9 mouse cellular contexts compared by ENCODE assay signal in genomic region chr13:51603221-51603893, GRCm38 (mm10). TPM values are rescaled to one million over a fixed set of nuclear protein-coding genes. Genes with fewer than 3 reads are reported as not detected.
DNase-seq lines count a peak whose midpoint lies in the region; ATAC-seq lines count a peak whose summit lies in the region.
"Had no signal": no experiment of that assay in that cellular context is flagged by ENCODE, and none has a peak within 500 bp of the region (broad histone marks: within the 10 kb centered on the region; RNA-seq: fewer than 3 reads in every experiment).

No protein-coding gene starts in this region.

- H3K27me3 ChIP-seq in heart, embryonic 10.5 days (ENCODE audit: insufficient read depth, poor library complexity, severe bottlenecking): peaks cover 6% of the 10 kb centered on the region; the same call in 1 of the 2 replicates
- no peaks in the 10 kb centered on the region for H3K27me3 ChIP-seq in midbrain, embryonic 15.5 days (replicated peaks)

- DNase-seq in heart, embryonic 10.5 days (ENCODE audit: low spot score): peak; percentile 82
- DNase-seq in heart, postnatal 36 days: no peak
- DNase-seq in cerebellum, postnatal 25 days: peak; percentile 25 to 53
- DNase-seq in frontal cortex, postnatal 36 days (ENCODE audit: low spot score in 2 of 2): peak; percentile 44 to 70
- DNase-seq in layer of hippocampus, postnatal 36 days: peak; percentile 60
- no peak for DNase-seq in adipocyte (ENCODE audit: low spot score)

- H3K9ac ChIP-seq in midbrain, embryonic 15.5 days: peak overlapping the region; percentile 27; the same call in 1 of the 2 replicates

- H3K4me1 ChIP-seq in heart, embryonic 10.5 days: peaks cover 11% of the 10 kb centered on the region; the same call in 1 of the 2 replicates
- H3K4me1 ChIP-seq in midbrain, embryonic 15.5 days: peaks cover 14% of the 10 kb centered on the region

- ATAC-seq in midbrain, embryonic 15.5 days (replicated peaks): peak; percentile 90
- ATAC-seq in megakaryocyte, adult 5-6 weeks (ENCODE audit: poor library complexity, severe bottlenecking): no peak

- H3K9me3 ChIP-seq in heart, embryonic 10.5 days: no peaks in the 10 kb centered on the region
- no peaks in the 10 kb centered on the region for H3K9me3 ChIP-seq in midbrain, embryonic 15.5 days

- intact Hi-C loops in heart, postnatal 36 days (cut with DNase I): no loop called here

- 29% methylated on average over 16 of the region's 16 CpGs for WGBS in heart, embryonic 10.5 days
- 9% methylated on average over 16 of the region's 16 CpGs for WGBS in midbrain, embryonic 15.5 days

- peak overlapping the region; percentile 60 for H3K4me2 ChIP-seq in midbrain, embryonic 15.5 days

- no peak overlapping the region; the same call in 1 of the 2 replicates for H3K27ac ChIP-seq in heart, embryonic 10.5 days
- peak overlapping the region; percentile 66 for H3K27ac ChIP-seq in midbrain, embryonic 15.5 days
- H3K27ac ChIP-seq: heart, adult 2 months had no signal

- H3K4me3 ChIP-seq in heart, embryonic 10.5 days: peak overlapping the region; percentile 41
- H3K4me3 ChIP-seq in midbrain, embryonic 15.5 days: peak overlapping the region; percentile 29
- H3K4me3 ChIP-seq: heart, adult 2 months had no signal

- no peaks in the 10 kb centered on the region for H3K36me3 ChIP-seq in heart, embryonic 10.5 days
- no peaks in the 10 kb centered on the region for H3K36me3 ChIP-seq in midbrain, embryonic 15.5 days (replicated peaks)

RNA-seq across cellular contexts. Expression of gene Shc3, which starts 34.1 kb away (rescaled TPM):
- polyA plus RNA-seq in heart, embryonic 10.5 days (2016; fragmentation: Nextera tagmentation; extraction: Ambion mirVana): 0.15 and 0.30 TPM in 2 replicates
- 1 to 10 TPM; 1.4 to 2.2 TPM for total RNA-seq in heart, postnatal 36 days (2021)
- total RNA-seq in layer of hippocampus, postnatal 36 days (2021): 100 to 1,000 TPM; 120 to 131 TPM
- 7.4 and 8.1 TPM in 2 replicates for polyA plus RNA-seq in midbrain, embryonic 15.5 days (2015; fragmentation: Nextera tagmentation; extraction: Ambion mirVana)
- not detected in 2 replicates for total RNA-seq in megakaryocyte, adult 5-6 weeks (2015)
- total RNA-seq in megakaryocyte, adult 5-6 weeks (2017): not detected in 2 replicates

RNA-seq across cellular contexts. Expression of gene Cks2, which starts 41.7 kb away (rescaled TPM):
- polyA plus RNA-seq in heart, embryonic 10.5 days (2016; fragmentation: Nextera tagmentation; extraction: Ambion mirVana): 248 and 312 TPM in 2 replicates
- total RNA-seq in heart, postnatal 36 days (2021): 1 to 10 TPM; 1.6 to 1.8 TPM
- total RNA-seq in layer of hippocampus, postnatal 36 days (2021): 1 to 10 TPM; 1.2 to 2.9 TPM
- 36.9 and 42.6 TPM in 2 replicates for polyA plus RNA-seq in midbrain, embryonic 15.5 days (2015; fragmentation: Nextera tagmentation; extraction: Ambion mirVana)
- 282 and 302 TPM in 2 replicates for total RNA-seq in megakaryocyte, adult 5-6 weeks (2015)
- 143 and 170 TPM in 2 replicates for total RNA-seq in megakaryocyte, adult 5-6 weeks (2017)

RNA-seq across cellular contexts. Expression of gene Secisbp2, which starts 48.1 kb away (rescaled TPM):
- 25.6 and 32.1 TPM in 2 replicates for polyA plus RNA-seq in heart, embryonic 10.5 days (2016; fragmentation: Nextera tagmentation; extraction: Ambion mirVana)
- total RNA-seq in heart, postnatal 36 days (2021): 10 to 100 TPM; 12.6 to 14.2 TPM
- total RNA-seq in layer of hippocampus, postnatal 36 days (2021): 10 to 100 TPM; 18.2 to 19.7 TPM
- polyA plus RNA-seq in midbrain, embryonic 15.5 days (2015; fragmentation: Nextera tagmentation; extraction: Ambion mirVana): 32.0 and 33.0 TPM in 2 replicates
- 14.0 and 16.1 TPM in 2 replicates for total RNA-seq in megakaryocyte, adult 5-6 weeks (2015)
- total RNA-seq in megakaryocyte, adult 5-6 weeks (2017): 18.2 and 21.9 TPM in 2 replicates

Comparison
In these comparisons a context has a peak if more than half of its experiments do, and no peak if none do; other contexts are left out.
1. DNase-seq: peak in heart, embryonic 10.5 days (single experiment), cerebellum, postnatal 25 days (2 of 2), frontal cortex, postnatal 36 days (2 of 2) and layer of hippocampus, postnatal 36 days (2 of 2); none in heart, postnatal 36 days (0 of 2) and adipocyte (single experiment).
2. RNA of gene Shc3, which starts 34.1 kb away (total RNA-seq): 120 to 131 TPM in layer of hippocampus, postnatal 36 days; 1.4 to 2.2 TPM in heart, postnatal 36 days and not detected in megakaryocyte, adult 5-6 weeks; every median in the first group is over 10 times any median in the second.
3. RNA of gene Cks2, which starts 41.7 kb away (total RNA-seq): 143 to 302 TPM in megakaryocyte, adult 5-6 weeks; 1.2 to 2.9 TPM in layer of hippocampus, postnatal 36 days and 1.6 to 1.8 TPM in heart, postnatal 36 days; every median in the first group is over 10 times any median in the second.